Mouse (Mus musculus) cerebellum, adult 2 months (tissue): ENCODE data around the gene Ctdspl.

Experiments
- CTCF ChIP-seq: fragments of 200-500 bp; IDR thresholded peaks from 2 replicates; pipeline ENCODE4 v1.5.1; 2011; ENCODE audit warnings: low read depth, mild to moderate bottlenecking, control low read depth, low read length, moderate library complexity, borderline replicate concordance; ENCODE audit not compliant: insufficient read depth
- POLR2A ChIP-seq: fragments of 200-500 bp; IDR thresholded peaks from 2 replicates; pipeline ENCODE4 v1.6.1; 2011; ENCODE audit warnings: low read length, control low read depth, borderline replicate concordance; ENCODE audit not compliant: insufficient read depth

GRCm38 (mm10) chr9:118953465-118954194, 27.4 kb downstream of the Ctdspl start:
- TF ChIP-seq POLR2A: no peak
- no peak for TF ChIP-seq CTCF
